22 mouse cellular contexts compared by ENCODE assay signal in genomic region chrX:94857501-94857900, GRCm38 (mm10).
DNase-seq lines count a peak whose midpoint lies in the region; ATAC-seq and TF ChIP-seq lines count a peak whose summit lies in the region.
"Had no signal": no experiment of that assay in that cellular context is flagged by ENCODE, and none has a peak within 500 bp of the region (broad histone marks: within the 10 kb centered on the region; RNA-seq: fewer than 3 reads in every experiment).

No protein-coding gene starts in this region.

- no peaks in the 10 kb centered on the region for H3K9me3 ChIP-seq in liver, embryonic 14.5 days (ENCODE audit: control insufficient read depth, low read length)
- no peaks in the 10 kb centered on the region for H3K9me3 ChIP-seq in liver, embryonic 12.5 days (replicated peaks)
- no peaks in the 10 kb centered on the region for H3K9me3 ChIP-seq in liver, embryonic 16.5 days (replicated peaks; ENCODE audit: control insufficient read depth, low read length)
- H3K9me3 ChIP-seq: embryonic facial prominence, embryonic 10.5 days; embryonic facial prominence, embryonic 12.5 days; forebrain, embryonic 10.5 days; forebrain, embryonic 12.5 days had no signal

- peak; percentile 63; the same call in 1 of the 2 replicates for ATAC-seq in liver, embryonic 14.5 days (ENCODE audit: insufficient read depth)
- no peak for ATAC-seq in liver, embryonic 12.5 days
- ATAC-seq in liver, embryonic 16.5 days (ENCODE audit: low read depth), result 0 out of 2 replicates have a peak, but pooled peaks have one; percentile 47
- ATAC-seq: forebrain, embryonic 14.5 days; forebrain, embryonic 16.5 days had no signal

- TF ChIP-seq EP300 in liver, embryonic 14.5 days (IDR thresholded peaks at IDR 0.05; ENCODE audit: low read depth), result no peak

- DNase-seq in liver, embryonic 14.5 days (ENCODE audit: low read depth in 3 of 3, low spot score in 3 of 3), result no peak
- DNase-seq in lung, postnatal 36 days, result peak; percentile 3
- no peak for DNase-seq in lung, postnatal 25 days (ENCODE audit: low spot score)
- no peak for DNase-seq in urinary bladder, postnatal 4 days (ENCODE audit: low spot score in 2 of 2)
- DNase-seq in cerebellum, adult 8-10 months, result no peak
- DNase-seq: adrenal gland, adult 2 months; adrenal gland, postnatal 10 days; adrenal gland, postnatal 25 days; cerebellum, adult 11 months; cerebellum, adult 18-20 months; cerebellum, adult 9-10 months; cerebellum, postnatal 10 days; cerebellum, postnatal 25 days had no signal

- H3K4me1 ChIP-seq in liver, embryonic 14.5 days (replicated peaks; ENCODE audit: control insufficient read depth in 2 of 2, insufficient read depth in 2 of 2, low read length in 1 of 2), result peaks cover 0 to 6% of the 10 kb centered on the region in 2 experiments; a peak in 2 of 4 replicates
- 0 out of 2 replicates have a peak, but pooled peaks cover 10% of the 10 kb centered on the region for H3K4me1 ChIP-seq in liver, embryonic 12.5 days
- H3K4me1 ChIP-seq in liver, embryonic 16.5 days (ENCODE audit: control insufficient read depth, low read depth, low read length), result no peaks in the 10 kb centered on the region
- H3K4me1 ChIP-seq: embryonic facial prominence, embryonic 10.5 days; embryonic facial prominence, embryonic 12.5 days; forebrain, embryonic 10.5 days; forebrain, embryonic 12.5 days had no signal

- no peak for TF ChIP-seq CTCF in liver, embryonic 14.5 days (IDR thresholded peaks at IDR 0.05; ENCODE audit: low read depth)

- WGBS in liver, embryonic 14.5 days (ENCODE audit: insufficient replicate concordance), result 43% methylated on average over 1 of the region's 1 CpGs
- 58% methylated on average over 1 of the region's 1 CpGs for WGBS in liver, embryonic 12.5 days (ENCODE audit: insufficient replicate concordance)
- 48% methylated on average over 1 of the region's 1 CpGs for WGBS in liver, embryonic 16.5 days (ENCODE audit: insufficient replicate concordance)

- no peak overlapping the region for H3K27ac ChIP-seq in liver, embryonic 14.5 days
- H3K27ac ChIP-seq in liver, embryonic 12.5 days, result no peak overlapping the region
- H3K27ac ChIP-seq in liver, embryonic 16.5 days (ENCODE audit: low read length), result no peak overlapping the region
- H3K27ac ChIP-seq: embryonic facial prominence, embryonic 10.5 days; embryonic facial prominence, embryonic 12.5 days; forebrain, embryonic 10.5 days; forebrain, embryonic 12.5 days had no signal

- H3K9ac ChIP-seq in liver, embryonic 14.5 days (replicated peaks), result no peak overlapping the region
- H3K9ac ChIP-seq in liver, embryonic 12.5 days, result no peak overlapping the region
- no peak overlapping the region for H3K9ac ChIP-seq in liver, embryonic 16.5 days (ENCODE audit: low read depth, low read length)
- H3K9ac ChIP-seq: embryonic facial prominence, embryonic 12.5 days; forebrain, embryonic 12.5 days had no signal

- H3K36me3 ChIP-seq in liver, embryonic 14.5 days (replicated peaks; ENCODE audit: control insufficient read depth, insufficient read depth, low read depth), result no peaks in the 10 kb centered on the region
- no peaks in the 10 kb centered on the region for H3K36me3 ChIP-seq in liver, embryonic 12.5 days
- no peaks in the 10 kb centered on the region for H3K36me3 ChIP-seq in liver, embryonic 16.5 days (ENCODE audit: control insufficient read depth, insufficient read depth)
- H3K36me3 ChIP-seq: embryonic facial prominence, embryonic 10.5 days; embryonic facial prominence, embryonic 12.5 days; forebrain, embryonic 10.5 days; forebrain, embryonic 12.5 days had no signal

- no peak overlapping the region for H3K4me2 ChIP-seq in liver, embryonic 14.5 days (ENCODE audit: low read depth)
- no peak overlapping the region for H3K4me2 ChIP-seq in liver, embryonic 12.5 days
- H3K4me2 ChIP-seq in liver, embryonic 16.5 days (ENCODE audit: low read depth, low read length), result no peak overlapping the region
- H3K4me2 ChIP-seq: embryonic facial prominence, embryonic 12.5 days; forebrain, embryonic 12.5 days had no signal

- no peak overlapping the region for H3K4me3 ChIP-seq in liver, embryonic 14.5 days (ENCODE audit: insufficient read depth in 1 of 2, low read depth in 2 of 2, low read length in 2 of 2)
- H3K4me3 ChIP-seq in liver, embryonic 12.5 days, result no peak overlapping the region
- H3K4me3 ChIP-seq in liver, embryonic 16.5 days (ENCODE audit: low read depth, low read length), result no peak overlapping the region
- H3K4me3 ChIP-seq: embryonic facial prominence, embryonic 10.5 days; embryonic facial prominence, embryonic 12.5 days; erythroblast, embryonic 14.5 days; forebrain, embryonic 10.5 days; forebrain, embryonic 12.5 days had no signal

- no peaks in the 10 kb centered on the region for H3K27me3 ChIP-seq in liver, embryonic 14.5 days (ENCODE audit: control insufficient read depth, insufficient read depth, low read length)
- H3K27me3 ChIP-seq in liver, embryonic 12.5 days (replicated peaks), result 0 out of 2 replicates have a peak, but pooled peaks cover 4% of the 10 kb centered on the region
- H3K27me3 ChIP-seq in liver, embryonic 16.5 days (ENCODE audit: control insufficient read depth, insufficient read depth, low read depth, low read length), result no peaks in the 10 kb centered on the region
- H3K27me3 ChIP-seq: embryonic facial prominence, embryonic 12.5 days; forebrain, embryonic 12.5 days had no signal
